Mouse (Mus musculus) megakaryocyte, embryonic 14.5 days (primary cell): ENCODE measurements around the gene Ccn5. TPM values are rescaled to one million over a fixed set of nuclear protein-coding genes. Genes with fewer than 3 reads are reported as not detected.

Source experiments
- H3K27me3 ChIP-seq: replicated peaks from 2 replicates; pipeline ENCODE3; 2012; ENCODE audit warnings: inconsistent platforms
- H3K36me3 ChIP-seq: replicated peaks from 2 replicates; pipeline ENCODE3; 2012; ENCODE audit warnings: low read length, inconsistent platforms, mixed read lengths
- H3K4me1 ChIP-seq: 2 replicates; pipeline ENCODE4 v1.6.1; 2012; ENCODE audit warnings: inconsistent platforms
- H3K4me3 ChIP-seq: replicated peaks from 2 replicates; pipeline ENCODE3; 2012; ENCODE audit warnings: moderate library complexity, mild to moderate bottlenecking, inconsistent platforms
- H3K9me3 ChIP-seq: 2 replicates; pipeline ENCODE4 v1.6.1; 2012; ENCODE audit warnings: inconsistent platforms
- FLI1 ChIP-seq: IDR thresholded peaks from 2 replicates; pipeline ENCODE4 v1.6.1; 2012; ENCODE audit warnings: low read length, inconsistent platforms, mixed read lengths
- GATA1 ChIP-seq: IDR thresholded peaks from 3 replicates; pipeline ENCODE4 v1.6.1; 2012; ENCODE audit warnings: mixed read lengths, low read length, inconsistent platforms, borderline replicate concordance
- polyA plus RNA-seq: library from polyadenylated mRNA; stranded (reverse); fragments of >175 nt; gene quantifications from 2 replicates; pipeline ENCODE4 v1.2.3, GENCODE M21; 2012; ENCODE audit warnings: low replicate concordance; ENCODE audit not compliant: insufficient read depth

The Ccn5 gene
- polyA plus RNA-seq, 1 experiment, result not detected

- peaks cover 77% of the 10 kb centered on the region for H3K27me3 ChIP-seq
Observed at GRCm38 (mm10) chr2:163801406-163801805, 19.3 kb upstream of the Ccn5 start.

GRCm38 (mm10) chr2:163803838-163804237, 16.8 kb upstream of the Ccn5 start:
- Histone ChIP-seq H3K27me3 (peaks cover 74% of the 10 kb centered on the region), H3K36me3 (no peaks in the 10 kb centered on the region), H3K4me3 (no peak overlapping the region), H3K4me1 (peaks cover 24% of the 10 kb centered on the region), H3K9me3 (peaks cover under 1% of the 10 kb centered on the region)
- no peak for TF ChIP-seq FLI1

More at GRCm38 (mm10) chr2:163801406-163801805, 19.3 kb upstream of the Ccn5 start:
- no peaks in the 10 kb centered on the region for H3K36me3 ChIP-seq
- no peak for TF ChIP-seq FLI1
- TF ChIP-seq GATA1, result no peak
- H3K4me3 ChIP-seq, result no peak overlapping the region
- peaks cover 24% of the 10 kb centered on the region for H3K4me1 ChIP-seq
- H3K9me3 ChIP-seq, result peaks cover 7% of the 10 kb centered on the region

GRCm38 (mm10) chr2:163809166-163809565, 11.5 kb upstream of the Ccn5 start:
- Histone ChIP-seq H3K36me3 (no peaks in the 10 kb centered on the region), H3K4me1 (peaks cover 34% of the 10 kb centered on the region), H3K4me3 (no peak overlapping the region), H3K27me3 (peaks cover 68% of the 10 kb centered on the region), H3K9me3 (no peaks in the 10 kb centered on the region)
- TF ChIP-seq FLI1 (no peak), GATA1 (no peak)

- Histone ChIP-seq H3K4me3 (no peak overlapping the region), H3K4me1 (peaks cover 36% of the 10 kb centered on the region), H3K27me3 (peaks cover 66% of the 10 kb centered on the region), H3K9me3 (no peaks in the 10 kb centered on the region), H3K36me3 (no peaks in the 10 kb centered on the region)
- TF ChIP-seq FLI1 (no peak), GATA1 (no peak)
Observed at GRCm38 (mm10) chr2:163809704-163810103, 11.0 kb upstream of the Ccn5 start.

GRCm38 (mm10) chr2:163813077-163813476, 7.6 kb upstream of the Ccn5 start:
- TF ChIP-seq FLI1, result no peak
- no peak for TF ChIP-seq GATA1
- peak overlapping the region; percentile 47 for H3K4me3 ChIP-seq

GRCm38 (mm10) chr2:163814739-163815465, 5.8 kb upstream of the Ccn5 start:
- Histone ChIP-seq H3K36me3 (no peaks in the 10 kb centered on the region), H3K4me1 (peaks cover 43% of the 10 kb centered on the region), H3K4me3 (no peak overlapping the region), H3K9me3 (no peaks in the 10 kb centered on the region; the same call in 1 of the 2 replicates), H3K27me3 (peaks cover 67% of the 10 kb centered on the region)
- TF ChIP-seq FLI1 (no peak), GATA1 (no peak)

More at GRCm38 (mm10) chr2:163813077-163813476, 7.6 kb upstream of the Ccn5 start:
- Histone ChIP-seq H3K9me3 (no peaks in the 10 kb centered on the region; the same call in 1 of the 2 replicates), H3K27me3 (peaks cover 71% of the 10 kb centered on the region), H3K4me1 (peaks cover 43% of the 10 kb centered on the region), H3K36me3 (no peaks in the 10 kb centered on the region)

GRCm38 (mm10) chr2:163823248-163823647, 2.6 kb downstream of the Ccn5 start:
- Histone ChIP-seq H3K4me3 (no peak overlapping the region), H3K9me3 (no peaks in the 10 kb centered on the region), H3K27me3 (peaks cover 77% of the 10 kb centered on the region), H3K4me1 (peaks cover 22% of the 10 kb centered on the region), H3K36me3 (no peaks in the 10 kb centered on the region)
- TF ChIP-seq FLI1, result no peak
- no peak for TF ChIP-seq GATA1

GRCm38 (mm10) chr2:163823771-163824170, 3.1 kb downstream of the Ccn5 start:
- H3K27me3 ChIP-seq, result peaks cover 79% of the 10 kb centered on the region
- no peaks in the 10 kb centered on the region for H3K9me3 ChIP-seq
- H3K4me1 ChIP-seq, result peaks cover 22% of the 10 kb centered on the region
- H3K4me3 ChIP-seq, result no peak overlapping the region
- H3K36me3 ChIP-seq, result no peaks in the 10 kb centered on the region
- TF ChIP-seq FLI1 (no peak), GATA1 (no peak)

- TF ChIP-seq GATA1 (no peak), FLI1 (no peak)
- no peaks in the 10 kb centered on the region for H3K36me3 ChIP-seq
- H3K4me3 ChIP-seq, result no peak overlapping the region
- no peaks in the 10 kb centered on the region for H3K9me3 ChIP-seq
- H3K27me3 ChIP-seq, result peaks cover 67% of the 10 kb centered on the region
- peaks cover 14% of the 10 kb centered on the region for H3K4me1 ChIP-seq
Observed at GRCm38 (mm10) chr2:163825861-163826260, 5.2 kb downstream of the Ccn5 start.

- TF ChIP-seq GATA1 (no peak), FLI1 (no peak)
- H3K36me3 ChIP-seq, result no peaks in the 10 kb centered on the region
- H3K4me3 ChIP-seq, result no peak overlapping the region
- no peaks in the 10 kb centered on the region for H3K9me3 ChIP-seq
- peaks cover 15% of the 10 kb centered on the region for H3K4me1 ChIP-seq
- H3K27me3 ChIP-seq, result peaks cover 61% of the 10 kb centered on the region
Observed at GRCm38 (mm10) chr2:163826494-163826893, 5.8 kb downstream of the Ccn5 start.
